Mouse (Mus musculus): ENCODE measurements at regions not wholly inside any gene's neighbourhood (a gene's known extent, or its start where the extent isn't known, plus 50 kb on each side); places are given as distances from the start of the nearest gene placed in this dataset.

GRCm38 (mm10) chr7:74928226-74928927 is 373.8 kb upstream of the Slco3a1 start:
- no peaks in the 10 kb centered on the region for H3K36me3 ChIP-seq (ENCODE audit: control insufficient read depth, insufficient read depth, low read length)
- DNase-seq (ENCODE audit: low spot score) (no peak), ATAC-seq (ENCODE audit: low FRiP score, low TSS enrichment) (no peak)
- H3K9me3 ChIP-seq (ENCODE audit: control insufficient read depth, low read length), result no peaks in the 10 kb centered on the region
- TF ChIP-seq EP300 (optimal IDR thresholded peaks at IDR 0.05), result no peak
- TF ChIP-seq CTCF (IDR thresholded peaks at IDR 0.05; ENCODE audit: low read depth), result no peak
- no peaks in the 10 kb centered on the region for H3K4me1 ChIP-seq (replicated peaks; ENCODE audit: control insufficient read depth, insufficient read depth)
- no peaks in the 10 kb centered on the region for H3K27me3 ChIP-seq (ENCODE audit: control insufficient read depth, insufficient read depth, low read length)
- H3K27ac ChIP-seq (replicated peaks), result no peak overlapping the region
- H3K9ac ChIP-seq (ENCODE audit: low read length), result no peak overlapping the region
- 62% methylated on average over 6 of the region's 6 CpGs for WGBS
- no peak overlapping the region for H3K4me2 ChIP-seq (replicated peaks; ENCODE audit: low read depth)
- H3K4me3 ChIP-seq (ENCODE audit: low read depth, low read length), result no peak overlapping the region

GRCm38 (mm10) chr7:74926729-74927128 is 372.1 kb upstream of the Slco3a1 start:
- Histone ChIP-seq H3K27ac (replicated peaks) (no peak overlapping the region), H3K9ac (ENCODE audit: low read length) (no peak overlapping the region), H3K36me3 (ENCODE audit: control insufficient read depth, insufficient read depth, low read length) (no peaks in the 10 kb centered on the region), H3K27me3 (ENCODE audit: control insufficient read depth, insufficient read depth, low read length) (no peaks in the 10 kb centered on the region), H3K4me2 (replicated peaks; ENCODE audit: low read depth) (no peak overlapping the region), H3K4me3 (ENCODE audit: low read depth, low read length) (no peak overlapping the region), H3K9me3 (ENCODE audit: control insufficient read depth, low read length) (no peaks in the 10 kb centered on the region), H3K4me1 (replicated peaks; ENCODE audit: control insufficient read depth, insufficient read depth) (no peaks in the 10 kb centered on the region)
- DNase-seq (ENCODE audit: low spot score) (no peak), ATAC-seq (ENCODE audit: low FRiP score, low TSS enrichment) (no peak)
- 27% methylated on average over 2 of the region's 2 CpGs for WGBS
- TF ChIP-seq EP300 (optimal IDR thresholded peaks at IDR 0.05) (no peak), CTCF (IDR thresholded peaks at IDR 0.05; ENCODE audit: low read depth) (no peak)

- Histone ChIP-seq H3K27ac (replicated peaks) (no peak overlapping the region), H3K9me3 (ENCODE audit: control insufficient read depth, low read length) (no peaks in the 10 kb centered on the region), H3K4me2 (replicated peaks; ENCODE audit: low read depth) (no peak overlapping the region), H3K4me3 (ENCODE audit: low read depth, low read length) (no peak overlapping the region), H3K27me3 (ENCODE audit: control insufficient read depth, insufficient read depth, low read length) (no peaks in the 10 kb centered on the region), H3K9ac (ENCODE audit: low read length) (no peak overlapping the region), H3K36me3 (ENCODE audit: control insufficient read depth, insufficient read depth, low read length) (no peaks in the 10 kb centered on the region), H3K4me1 (replicated peaks; ENCODE audit: control insufficient read depth, insufficient read depth) (no peaks in the 10 kb centered on the region)
- ATAC-seq (ENCODE audit: low FRiP score, low TSS enrichment), result no peak
- 61% methylated on average over 1 of the region's 1 CpGs for WGBS
- no peak for TF ChIP-seq CTCF (IDR thresholded peaks at IDR 0.05; ENCODE audit: low read depth)
- no peak for TF ChIP-seq EP300 (optimal IDR thresholded peaks at IDR 0.05)
- no peak for DNase-seq (ENCODE audit: low spot score)
Observed at GRCm38 (mm10) chr7:74924156-74924555, 369.6 kb upstream of the Slco3a1 start.

DNA sequence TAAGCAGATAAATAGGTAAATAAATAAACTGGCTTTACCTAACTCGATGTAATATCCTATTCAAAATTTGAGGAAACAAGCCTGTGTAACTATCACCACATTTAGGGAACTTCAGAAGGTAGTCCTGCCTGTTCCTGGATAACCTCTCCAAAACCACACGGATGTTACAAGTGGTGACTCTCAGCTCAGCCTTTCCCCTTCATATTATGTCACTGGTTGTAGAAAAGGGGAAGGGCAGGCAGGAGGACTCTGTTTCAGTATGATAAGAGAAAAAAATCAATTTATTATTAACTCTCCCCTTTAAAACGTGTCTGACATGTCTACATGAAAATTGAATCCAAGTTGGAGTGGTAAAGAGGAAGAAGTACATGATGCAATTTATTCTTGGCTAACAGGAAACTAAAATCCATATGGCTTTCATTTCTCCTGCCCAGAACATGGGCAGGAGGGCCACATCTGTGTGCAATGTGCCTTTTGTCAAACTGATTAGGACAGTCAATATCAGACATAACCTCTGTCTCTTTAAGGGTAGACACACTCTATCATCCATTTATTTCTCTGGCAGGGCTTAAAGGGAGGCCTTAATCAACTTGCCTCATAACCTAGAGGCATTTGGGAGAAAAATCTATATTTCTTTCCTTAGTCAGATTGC is 353.9 kb upstream of the Slco3a1 start:
- no peak overlapping the region for H3K4me2 ChIP-seq (replicated peaks; ENCODE audit: low read depth)
- H3K4me3 ChIP-seq (ENCODE audit: low read depth, low read length), result no peak overlapping the region
- no peak overlapping the region for H3K27ac ChIP-seq (replicated peaks)
- ATAC-seq (ENCODE audit: low FRiP score, low TSS enrichment), result no peak
- H3K4me1 ChIP-seq (replicated peaks; ENCODE audit: control insufficient read depth, insufficient read depth), result no peaks in the 10 kb centered on the region
- no peaks in the 10 kb centered on the region for H3K27me3 ChIP-seq (ENCODE audit: control insufficient read depth, insufficient read depth, low read length)
- 50% methylated on average over 3 of the region's 3 CpGs for WGBS
- no peaks in the 10 kb centered on the region for H3K9me3 ChIP-seq (ENCODE audit: control insufficient read depth, low read length)
- TF ChIP-seq CTCF (IDR thresholded peaks at IDR 0.05; ENCODE audit: low read depth), result no peak
- no peak for TF ChIP-seq EP300 (optimal IDR thresholded peaks at IDR 0.05)
- H3K36me3 ChIP-seq (ENCODE audit: control insufficient read depth, insufficient read depth, low read length), result no peaks in the 10 kb centered on the region
- no peak for DNase-seq (ENCODE audit: low spot score)
- H3K9ac ChIP-seq (ENCODE audit: low read length), result no peak overlapping the region

GRCm38 (mm10) chr7:74907391-74907790 is 352.8 kb upstream of the Slco3a1 start:
- no peak for TF ChIP-seq EP300 (optimal IDR thresholded peaks at IDR 0.05)
- TF ChIP-seq CTCF (IDR thresholded peaks at IDR 0.05; ENCODE audit: low read depth), result no peak
- H3K9ac ChIP-seq (ENCODE audit: low read length), result no peak overlapping the region
- H3K4me1 ChIP-seq (replicated peaks; ENCODE audit: control insufficient read depth, insufficient read depth), result no peaks in the 10 kb centered on the region
- H3K4me3 ChIP-seq (ENCODE audit: low read depth, low read length), result no peak overlapping the region
- DNase-seq (ENCODE audit: low spot score) (no peak), ATAC-seq (ENCODE audit: low FRiP score, low TSS enrichment) (no peak)
- WGBS, result 59% methylated on average over 1 of the region's 1 CpGs
- no peak overlapping the region for H3K4me2 ChIP-seq (replicated peaks; ENCODE audit: low read depth)
- no peak overlapping the region for H3K27ac ChIP-seq (replicated peaks)
- H3K36me3 ChIP-seq (ENCODE audit: control insufficient read depth, insufficient read depth, low read length), result no peaks in the 10 kb centered on the region
- no peaks in the 10 kb centered on the region for H3K27me3 ChIP-seq (ENCODE audit: control insufficient read depth, insufficient read depth, low read length)
- H3K9me3 ChIP-seq (ENCODE audit: control insufficient read depth, low read length), result no peaks in the 10 kb centered on the region

- Histone ChIP-seq H3K9me3 (ENCODE audit: control insufficient read depth, low read length) (no peaks in the 10 kb centered on the region), H3K27ac (replicated peaks) (no peak overlapping the region), H3K4me2 (replicated peaks; ENCODE audit: low read depth) (no peak overlapping the region), H3K36me3 (ENCODE audit: control insufficient read depth, insufficient read depth, low read length) (no peaks in the 10 kb centered on the region), H3K9ac (ENCODE audit: low read length) (no peak overlapping the region), H3K27me3 (ENCODE audit: control insufficient read depth, insufficient read depth, low read length) (no peaks in the 10 kb centered on the region), H3K4me3 (ENCODE audit: low read depth, low read length) (no peak overlapping the region), H3K4me1 (replicated peaks; ENCODE audit: control insufficient read depth, insufficient read depth) (no peaks in the 10 kb centered on the region)
- TF ChIP-seq EP300 (optimal IDR thresholded peaks at IDR 0.05), result no peak
- no peak for TF ChIP-seq CTCF (IDR thresholded peaks at IDR 0.05; ENCODE audit: low read depth)
- 73% methylated on average over 3 of the region's 3 CpGs for WGBS
- DNase-seq (ENCODE audit: low spot score), result no peak
- no peak for ATAC-seq (ENCODE audit: low FRiP score, low TSS enrichment)
Observed at GRCm38 (mm10) chr7:74877466-74877865, 322.9 kb upstream of the Slco3a1 start.

Data from stomach, postnatal 0 days (tissue).